Mouse (Mus musculus): Measurements from ENCODE around the gene Kdelr1. TPM values are rescaled to one million over a fixed set of nuclear protein-coding genes. Genes with fewer than 3 reads are reported as not detected.
A peak's percentile ranks its signal among the peaks of the same experiment; 100 is the strongest.

The Kdelr1 gene
- total RNA-seq, 2 experiments from 2014 or later = 63.2 to 65.6 TPM

DNA sequence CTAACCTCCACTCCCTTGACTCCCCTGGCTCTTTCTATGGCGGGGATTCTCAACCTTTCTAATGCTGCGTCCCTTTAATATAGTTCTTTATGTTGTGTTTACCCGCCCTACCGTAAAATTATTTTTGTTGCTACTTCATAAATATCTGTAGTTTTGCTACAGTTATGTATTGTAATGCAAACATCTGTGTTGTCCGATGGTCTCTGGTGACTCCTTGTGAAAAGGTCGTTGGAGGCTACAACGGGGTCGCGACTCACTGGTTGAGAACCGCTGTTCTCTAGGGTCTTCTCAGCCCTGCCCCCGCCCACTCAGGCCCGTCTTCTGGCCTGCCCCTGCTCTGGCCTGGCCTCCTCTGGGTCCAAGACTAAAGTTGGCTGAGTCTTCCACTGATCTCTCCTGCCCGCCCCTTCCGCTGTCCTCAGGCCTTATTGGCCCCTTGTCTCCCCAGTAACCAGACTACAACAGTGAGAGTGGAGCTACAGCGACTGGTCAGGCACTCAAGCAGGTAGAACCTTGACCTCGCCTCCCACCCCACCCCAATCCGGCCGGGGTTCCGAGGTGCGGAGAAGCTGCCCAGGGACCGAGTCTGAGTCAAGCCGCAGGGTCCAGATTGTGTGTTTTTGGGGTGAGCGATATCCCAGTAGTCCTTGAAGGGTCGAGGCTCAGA lies 51.3 kb downstream of the Kdelr1 start, which contains the start of gene Ccdc114:
TSS of gene Ccdc114 (plus strand) at position 311 of the 667 bp plus-strand sequence.
- DNase-seq = peak; percentile 87

DNA sequence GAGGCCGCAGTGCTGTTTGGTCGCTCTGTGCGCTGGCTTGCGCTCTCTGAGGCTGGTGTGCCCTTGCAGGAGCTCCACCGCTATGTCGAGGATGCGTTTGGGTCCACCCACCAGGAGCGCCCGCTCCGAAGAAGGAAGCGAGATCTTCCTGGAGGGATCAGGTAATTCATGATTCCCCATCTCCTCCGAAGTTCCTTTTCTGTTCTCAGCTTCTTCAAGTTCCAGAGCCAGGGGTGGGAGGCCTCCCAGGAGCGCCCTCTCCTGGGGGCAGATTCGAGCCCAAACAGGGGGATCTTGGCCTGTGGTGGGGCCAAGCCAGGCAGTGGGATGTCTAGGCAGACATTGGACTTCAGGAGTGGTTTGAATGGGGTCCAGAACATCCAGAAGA lies 51.9 kb downstream of the Kdelr1 start:
- no peak for DNase-seq
- peak overlapping the region; percentile 95 for H3K27ac ChIP-seq
- TF ChIP-seq CTCF (IDR thresholded peaks at IDR 0.05) = peak; percentile 34
- intact Hi-C loops (cut with DNase I) = no loop called here
- H3K4me3 ChIP-seq = peak overlapping the region; percentile 81

More for the DNA sequence above, 51.3 kb downstream of the Kdelr1 start, which contains the start of gene Ccdc114:
- Histone ChIP-seq H3K4me3 (peak within 1 kb of the TSS; percentile 81), H3K27ac (peak within 1 kb of the TSS; percentile 95)
- intact Hi-C loops (cut with DNase I) = loop anchor here (2.0 kb wide), 1 partner anchor 27 kb away; the partner anchor contains the start of genes Syngr4 and Tmem143
- no peak for TF ChIP-seq CTCF (IDR thresholded peaks at IDR 0.05)

DNA sequence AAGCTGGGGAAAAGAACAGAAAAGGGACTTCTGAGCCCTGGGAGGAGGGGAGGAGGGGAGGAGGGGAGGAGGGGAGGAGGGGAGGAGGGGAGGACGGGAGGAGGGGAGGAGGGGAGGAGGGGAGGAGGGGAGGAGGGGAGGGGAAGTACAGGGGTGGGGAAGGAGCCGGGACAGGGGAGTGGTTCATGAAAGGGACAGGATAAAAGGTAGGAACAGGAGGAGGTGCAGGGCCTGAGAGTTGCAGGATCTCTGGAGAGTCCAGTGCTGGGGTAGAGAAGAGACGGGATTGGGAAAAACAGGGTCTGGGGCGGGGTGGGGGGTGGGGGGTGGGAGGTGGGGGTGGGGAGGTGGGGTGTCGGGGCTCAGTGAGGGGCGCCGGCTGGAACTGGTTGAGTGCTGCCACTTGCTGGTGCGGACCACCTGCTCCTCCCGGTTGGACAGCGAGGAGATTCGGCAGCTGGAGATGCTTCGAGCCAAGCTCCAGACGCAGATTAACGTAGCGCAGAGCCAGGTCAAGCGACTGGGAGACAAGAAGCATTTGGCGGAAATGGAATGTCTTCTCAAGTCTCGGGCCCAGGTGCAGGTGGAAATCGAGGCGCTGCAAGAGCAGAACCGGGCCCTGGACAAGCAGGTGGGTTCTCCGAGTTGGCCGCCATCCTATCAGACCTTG lies 56.2 kb downstream of the Kdelr1 start:
- Histone ChIP-seq H3K4me3 (no peak overlapping the region), H3K27ac (no peak overlapping the region)
- no peak for DNase-seq
- intact Hi-C loops (cut with DNase I) = no loop called here
- no peak for TF ChIP-seq CTCF (IDR thresholded peaks at IDR 0.05)

DNA sequence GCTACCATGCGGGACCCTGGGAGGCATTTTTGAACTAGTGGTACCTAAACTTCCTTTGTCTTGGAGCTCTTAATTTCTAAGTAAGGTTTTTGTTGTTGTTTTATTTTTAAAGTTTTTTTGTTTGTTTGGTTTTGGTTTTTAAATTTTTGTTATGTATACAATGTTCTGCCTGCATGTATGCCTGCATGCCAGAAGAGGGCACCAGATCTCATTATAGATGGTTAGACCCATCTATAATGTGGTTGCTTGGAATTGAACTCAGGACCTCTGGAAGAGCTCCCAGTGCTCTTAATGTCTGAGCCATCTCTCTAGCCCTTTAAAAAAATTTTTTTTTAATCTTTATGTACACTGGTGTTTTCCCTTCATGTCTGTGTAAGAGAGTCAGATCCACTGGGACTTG lies 57.1 kb downstream of the Kdelr1 start:
- Histone ChIP-seq H3K4me3 (no peak overlapping the region), H3K27ac (no peak overlapping the region)
- intact Hi-C loops (cut with DNase I) = no loop called here
- DNase-seq = no peak
- peak; percentile 26; the same call in 1 of the 2 replicates for TF ChIP-seq CTCF (IDR thresholded peaks at IDR 0.05)

Other genes starting within 250 kb of the Kdelr1 start
- gene Rasip1, start 245.3 kb upstream of the Kdelr1 start, total RNA-seq (2021) = 1 to 10 TPM; 5.7 to 8.0 TPM
- 10 to 100 TPM; 18.7 to 44.9 TPM for gene Mamstr, start 232.8 kb upstream of the Kdelr1 start, total RNA-seq (2021)
- gene Fut2, start 206.4 kb upstream of the Kdelr1 start, total RNA-seq (2021) = under 1 TPM; 0.14 to 0.28 TPM
- gene Ntn5, start 188.8 kb upstream of the Kdelr1 start, total RNA-seq (2021) = under 1 TPM; 0.20 to 0.50 TPM
- gene Sec1, start 178.4 kb upstream of the Kdelr1 start, total RNA-seq (2021) = under 1 TPM in 1 of 2 experiments, not detected in 1; 0.25 TPM
- gene Car11, start 172.9 kb upstream of the Kdelr1 start, total RNA-seq (2021) = 10 to 100 TPM in 1 of 2 experiments, 1 to 10 TPM in 1; 7.7 to 16.4 TPM
- gene Dbp, start 167.7 kb upstream of the Kdelr1 start, total RNA-seq (2021) = 100 to 1,000 TPM in 1 of 2 experiments, 1 to 10 TPM in 1; 8.8 to 105 TPM
- 100 to 1,000 TPM; 451 to 508 TPM for gene Rpl18, start 157.3 kb upstream of the Kdelr1 start, total RNA-seq (2021)
- 10 to 100 TPM; 14.4 to 15.8 TPM for gene Sphk2, start 154.8 kb upstream of the Kdelr1 start, total RNA-seq (2021)
- gene Fam83e, start 151.6 kb upstream of the Kdelr1 start, total RNA-seq (2021) = under 1 TPM; 0.08 to 0.31 TPM
- not detected for gene Spaca4, start 147.0 kb upstream of the Kdelr1 start, total RNA-seq (2021)
- under 1 TPM in 1 of 2 experiments, not detected in 1; 0.06 TPM for gene Lmtk3, start 89.0 kb upstream of the Kdelr1 start, total RNA-seq (2021)
- not detected for gene Sult2b1, start 88.1 kb upstream of the Kdelr1 start, total RNA-seq (2021)
- gene Cyth2, start 58.2 kb upstream of the Kdelr1 start, total RNA-seq (2021) = 10 to 100 TPM; 29.6 to 33.2 TPM
- under 1 TPM in 1 of 2 experiments, not detected in 1; 0.20 TPM for gene Kcnj14, start 48.0 kb upstream of the Kdelr1 start, total RNA-seq (2021)
- 10 to 100 TPM; 14.6 to 16.0 TPM for gene Grwd1, start 41.8 kb upstream of the Kdelr1 start, total RNA-seq (2021)
- gene Grin2d, start 5.6 kb downstream of the Kdelr1 start, total RNA-seq (2021) = under 1 TPM; 0.13 to 0.14 TPM
- not detected for gene Syngr4, start 23.9 kb downstream of the Kdelr1 start, total RNA-seq (2021)
- 10 to 100 TPM; 51.3 to 66.3 TPM for gene Tmem143, start 24.2 kb downstream of the Kdelr1 start, total RNA-seq (2021)
- 10 to 100 TPM in 1 of 2 experiments, 1 to 10 TPM in 1; 7.7 to 18.2 TPM for gene Emp3, start 48.6 kb downstream of the Kdelr1 start, total RNA-seq (2021)
- under 1 TPM; 0.28 to 0.45 TPM for gene Ccdc114, start 51.3 kb downstream of the Kdelr1 start, total RNA-seq (2021)
- under 1 TPM in 1 of 2 experiments, not detected in 1; 0.20 TPM for gene Abcc6, start 157.5 kb downstream of the Kdelr1 start, total RNA-seq (2021)
- gene Nomo1, start 160.9 kb downstream of the Kdelr1 start, total RNA-seq (2021) = 10 to 100 TPM; 74.9 to 78.9 TPM
- 100 to 1,000 TPM; 109 to 121 TPM for gene Kcnj11, start 228.0 kb downstream of the Kdelr1 start, total RNA-seq (2021)

Measured in gastrocnemius, adult 2 months (tissue).